Mouse (Mus musculus) heart, embryonic 10.5 days (tissue): ENCODE data around the gene P2rx3. TPM values are rescaled to one million over a fixed set of nuclear protein-coding genes. Genes with fewer than 3 reads are reported as not detected.
A peak's percentile ranks its signal among the peaks of the same experiment; 100 is the strongest.

Experiments
- DNase-seq: peaks from one replicate; pipeline ENCODE4 v3.0.0-alpha.2; 2017; ENCODE audit warnings: low spot score
- H3K27ac ChIP-seq: fragments of 300-500 bp; sonication (generic); 2 replicates; pipeline ENCODE4 v1.5.1; 2016; ENCODE audit warnings: mild to moderate bottlenecking
- H3K27me3 ChIP-seq: fragments of 300-500 bp; sonication (generic); 2 replicates; pipeline ENCODE4 v1.6.1; 2016; ENCODE audit warnings: mild to moderate bottlenecking; ENCODE audit not compliant: poor library complexity, insufficient read depth, severe bottlenecking
- H3K36me3 ChIP-seq: fragments of 300-500 bp; sonication (generic); 2 replicates; pipeline ENCODE4 v1.6.1; 2016; ENCODE audit warnings: mild to moderate bottlenecking, moderate library complexity
- H3K4me1 ChIP-seq: fragments of 300-500 bp; sonication (generic); 2 replicates; pipeline ENCODE4 v1.6.1; 2016; ENCODE audit warnings: mild to moderate bottlenecking
- H3K4me3 ChIP-seq: fragments of 300-500 bp; sonication (generic); 2 replicates; pipeline ENCODE4 v1.5.1; 2016; ENCODE audit warnings: mild to moderate bottlenecking, moderate library complexity
- H3K9me3 ChIP-seq: fragments of 300-500 bp; sonication (generic); 2 replicates; pipeline ENCODE4 v1.6.1; 2016; ENCODE audit warnings: mild to moderate bottlenecking, moderate library complexity
- WGBS: fragments of 180-500 bp; shearing (Covaris S2); methylation state at CpG from one replicate; pipeline ENCODE4 v1.1.7; 2016; 5-methylcytosine and 5-hydroxymethylcytosine counted together
- polyA plus RNA-seq: library from polyadenylated mRNA; unstranded; fragments of >200 nt; fragmentation: Nextera tagmentation; extraction: Ambion mirVana; gene quantifications from 2 replicates; pipeline ENCODE4 v1.2.1, GENCODE M21; 2016

Gene P2rx3
- polyA plus RNA-seq, 1 experiment from 2014 or later = 1.6 TPM

- 83% methylated on average over 2 of the region's 2 CpGs for WGBS
- no peak for DNase-seq
- no peaks in the 10 kb centered on the region for H3K27me3 ChIP-seq
- no peak overlapping the region for H3K27ac ChIP-seq
- no peaks in the 10 kb centered on the region for H3K9me3 ChIP-seq
- H3K4me3 ChIP-seq = no peak overlapping the region
- no peaks in the 10 kb centered on the region for H3K36me3 ChIP-seq
- H3K4me1 ChIP-seq = peaks cover 9% of the 10 kb centered on the region
Measured at GRCm38 (mm10) chr2:85033121-85033520, 4.1 kb downstream of the P2rx3 start.

GRCm38 (mm10) chr2:85030989-85031388 is 6.3 kb downstream of the P2rx3 start:
- peaks cover under 1% of the 10 kb centered on the region; the same call in 1 of the 2 replicates for H3K4me1 ChIP-seq
- H3K9me3 ChIP-seq = no peaks in the 10 kb centered on the region
- no peak overlapping the region for H3K4me3 ChIP-seq
- no peak overlapping the region for H3K27ac ChIP-seq
- no peaks in the 10 kb centered on the region for H3K27me3 ChIP-seq
- no peaks in the 10 kb centered on the region for H3K36me3 ChIP-seq
- no peak for DNase-seq
- 60% methylated on average over 6 of the region's 6 CpGs for WGBS

GRCm38 (mm10) chr2:85029897-85030296 is 7.4 kb downstream of the P2rx3 start:
- no peak overlapping the region for H3K4me3 ChIP-seq
- H3K9me3 ChIP-seq = no peaks in the 10 kb centered on the region
- H3K27me3 ChIP-seq = no peaks in the 10 kb centered on the region
- H3K36me3 ChIP-seq = no peaks in the 10 kb centered on the region
- no peak overlapping the region for H3K27ac ChIP-seq
- no peak for DNase-seq
- 73% methylated on average over 6 of the region's 6 CpGs for WGBS
- no peaks in the 10 kb centered on the region for H3K4me1 ChIP-seq

GRCm38 (mm10) chr2:85027281-85027680 is 10.0 kb downstream of the P2rx3 start:
- Histone ChIP-seq H3K4me1 (no peaks in the 10 kb centered on the region), H3K4me3 (no peak overlapping the region)
- 61% methylated on average over 5 of the region's 5 CpGs for whole genome bisulfite sequencing

GRCm38 (mm10) chr2:85026178-85026577 is 11.1 kb downstream of the P2rx3 start:
- Histone ChIP-seq H3K4me1 (no peaks in the 10 kb centered on the region), H3K27me3 (no peaks in the 10 kb centered on the region), H3K27ac (no peak overlapping the region), H3K36me3 (no peaks in the 10 kb centered on the region), H3K4me3 (no peak overlapping the region), H3K9me3 (no peaks in the 10 kb centered on the region)
- WGBS = 78% methylated on average over 3 of the region's 3 CpGs
- DNase-seq = no peak

More at GRCm38 (mm10) chr2:85027281-85027680, 10.0 kb downstream of the P2rx3 start:
- H3K27ac ChIP-seq = no peak overlapping the region
- H3K36me3 ChIP-seq = no peaks in the 10 kb centered on the region
- H3K27me3 ChIP-seq = no peaks in the 10 kb centered on the region
- DNase-seq = no peak
- H3K9me3 ChIP-seq = no peaks in the 10 kb centered on the region

GRCm38 (mm10) chr2:85022043-85022442 is 15.2 kb downstream of the P2rx3 start:
- Histone ChIP-seq H3K27me3 (no peaks in the 10 kb centered on the region), H3K27ac (no peak overlapping the region), H3K4me1 (no peaks in the 10 kb centered on the region), H3K36me3 (no peaks in the 10 kb centered on the region), H3K9me3 (no peaks in the 10 kb centered on the region), H3K4me3 (no peak overlapping the region)
- no peak for DNase-seq
- WGBS = 17% methylated on average over 4 of the region's 4 CpGs

GRCm38 (mm10) chr2:85014588-85014982 is 22.7 kb downstream of the P2rx3 start:
- 52% methylated on average over 3 of the region's 3 CpGs for WGBS
- H3K9me3 ChIP-seq = no peaks in the 10 kb centered on the region

GRCm38 (mm10) chr2:85013826-85014587 is 23.3 kb downstream of the P2rx3 start:
- H3K9me3 ChIP-seq = no peaks in the 10 kb centered on the region
- H3K36me3 ChIP-seq = no peaks in the 10 kb centered on the region
- H3K4me3 ChIP-seq = no peak overlapping the region
- no peaks in the 10 kb centered on the region for H3K27me3 ChIP-seq
- 80% methylated on average over 5 of the region's 5 CpGs for WGBS
- peaks cover 55% of the 10 kb centered on the region for H3K4me1 ChIP-seq
- DNase-seq = no peak
- H3K27ac ChIP-seq = peak overlapping the region; percentile 79; the same call in 1 of the 2 replicates

More at GRCm38 (mm10) chr2:85014588-85014982, 22.7 kb downstream of the P2rx3 start:
- no peak for DNase-seq
- Histone ChIP-seq H3K4me1 (peaks cover 51% of the 10 kb centered on the region), H3K4me3 (no peak overlapping the region), H3K27ac (peak overlapping the region; percentile 69), H3K36me3 (no peaks in the 10 kb centered on the region), H3K27me3 (no peaks in the 10 kb centered on the region)

GRCm38 (mm10) chr2:85012679-85013078 is 24.6 kb downstream of the P2rx3 start:
- H3K4me3 ChIP-seq = no peak overlapping the region
- H3K27ac ChIP-seq = peak overlapping the region; percentile 79
- peaks cover 55% of the 10 kb centered on the region for H3K4me1 ChIP-seq
- no peaks in the 10 kb centered on the region for H3K36me3 ChIP-seq
- H3K27me3 ChIP-seq = no peaks in the 10 kb centered on the region
- H3K9me3 ChIP-seq = no peaks in the 10 kb centered on the region
- WGBS = 61% methylated on average over 14 of the region's 14 CpGs
- no peak for DNase-seq

GRCm38 (mm10) chr2:85011906-85012604 is 25.2 kb downstream of the P2rx3 start:
- H3K9me3 ChIP-seq = no peaks in the 10 kb centered on the region
- WGBS = 35% methylated on average over 9 of the region's 9 CpGs
- H3K4me1 ChIP-seq = peaks cover 55% of the 10 kb centered on the region
- H3K4me3 ChIP-seq = no peak overlapping the region
- no peaks in the 10 kb centered on the region for H3K27me3 ChIP-seq
- DNase-seq = peak; percentile 94
- H3K36me3 ChIP-seq = no peaks in the 10 kb centered on the region
- peak overlapping the region; percentile 79 for H3K27ac ChIP-seq

GRCm38 (mm10) chr2:85009212-85009611 is 28.1 kb downstream of the P2rx3 start:
- peaks cover 48% of the 10 kb centered on the region for H3K4me1 ChIP-seq
- peak overlapping the region; percentile 49; the same call in 1 of the 2 replicates for H3K27ac ChIP-seq
- no peaks in the 10 kb centered on the region for H3K27me3 ChIP-seq
- 65% methylated on average over 2 of the region's 2 CpGs for WGBS
- DNase-seq = no peak
- H3K9me3 ChIP-seq = no peaks in the 10 kb centered on the region
- H3K4me3 ChIP-seq = no peak overlapping the region
- H3K36me3 ChIP-seq = no peaks in the 10 kb centered on the region

- Histone ChIP-seq H3K4me1 (peaks cover 52% of the 10 kb centered on the region), H3K4me3 (no peak overlapping the region), H3K9me3 (no peaks in the 10 kb centered on the region), H3K27ac (no peak overlapping the region), H3K27me3 (no peaks in the 10 kb centered on the region), H3K36me3 (no peaks in the 10 kb centered on the region)
- WGBS = 25% methylated on average over 4 of the region's 4 CpGs
- DNase-seq = no peak
Measured at GRCm38 (mm10) chr2:85007729-85008128, 29.5 kb downstream of the P2rx3 start.

GRCm38 (mm10) chr2:85006600-85006999 is 30.7 kb downstream of the P2rx3 start:
- 0 out of 2 replicates have a peak overlapping the region, but pooled peaks have one; percentile 31 for H3K27ac ChIP-seq
- 57% methylated on average over 7 of the region's 7 CpGs for WGBS
- no peaks in the 10 kb centered on the region for H3K27me3 ChIP-seq
- no peaks in the 10 kb centered on the region for H3K36me3 ChIP-seq
- no peak for DNase-seq
- no peaks in the 10 kb centered on the region for H3K9me3 ChIP-seq
- peaks cover 50% of the 10 kb centered on the region for H3K4me1 ChIP-seq
- H3K4me3 ChIP-seq = no peak overlapping the region
